Mouse (Mus musculus) brain, embryonic 14.5 days (tissue): ENCODE data around the gene Col23a1. TPM values are rescaled to one million over a fixed set of nuclear protein-coding genes. Genes with fewer than 3 reads are reported as not detected.

ENCODE experiments used
- DNase-seq: peaks from one replicate; pipeline ENCODE4 v3.0.0-alpha.2; 2011; ENCODE audit warnings: low read depth
- CTCF ChIP-seq: fragments of 200-500 bp; IDR thresholded peaks from 2 replicates; pipeline ENCODE4 v1.5.1; 2012; ENCODE audit warnings: inconsistent platforms, mild to moderate bottlenecking, moderate library complexity, borderline replicate concordance; ENCODE audit not compliant: insufficient read depth, insufficient read length; ENCODE audit errors: extremely low read depth
- POLR2A ChIP-seq: fragments of 200-500 bp; IDR thresholded peaks from 2 replicates; pipeline ENCODE4 v1.6.1; 2012; ENCODE audit warnings: mild to moderate bottlenecking, inconsistent platforms, borderline replicate concordance; ENCODE audit not compliant: poor library complexity, insufficient read depth, insufficient read length, severe bottlenecking; ENCODE audit errors: extremely low read depth
- polyA plus RNA-seq: library from polyadenylated mRNA; depleted of rRNA; stranded (reverse); fragments of >200 nt; gene quantifications from 2 replicates; pipeline ENCODE4 v1.2.3, GENCODE M21; 2012

Col23a1 gene
- polyA plus RNA-seq, 1 experiment = 9.2 TPM

- TF ChIP-seq CTCF (no peak), POLR2A (no peak)
- no peak for DNase-seq
Observed at GRCm38 (mm10) chr11:51455501-51455900, 165.8 kb downstream of the Col23a1 start.

- TF ChIP-seq CTCF = no peak
- no peak for TF ChIP-seq POLR2A
- DNase-seq = no peak
Observed at GRCm38 (mm10) chr11:51457624-51458023, 167.9 kb downstream of the Col23a1 start.

- peak; percentile 62 for DNase-seq
- TF ChIP-seq POLR2A = no peak
- no peak for TF ChIP-seq CTCF
Observed at GRCm38 (mm10) chr11:51458649-51459048, 168.9 kb downstream of the Col23a1 start.

- peak; percentile 82 for DNase-seq
- TF ChIP-seq POLR2A = no peak
- TF ChIP-seq CTCF = no peak
Observed at GRCm38 (mm10) chr11:51459569-51460043, 169.9 kb downstream of the Col23a1 start.

GRCm38 (mm10) chr11:51468737-51469136 lies 179.0 kb downstream of the Col23a1 start:
- no peak for DNase-seq
- no peak for TF ChIP-seq POLR2A
- no peak for TF ChIP-seq CTCF

- DNase-seq = no peak
- no peak for TF ChIP-seq CTCF
- TF ChIP-seq POLR2A = no peak
Observed at GRCm38 (mm10) chr11:51469341-51469831, 179.7 kb downstream of the Col23a1 start.

GRCm38 (mm10) chr11:51470383-51471144 lies 180.8 kb downstream of the Col23a1 start:
- no peak for TF ChIP-seq POLR2A
- no peak for TF ChIP-seq CTCF
- DNase-seq = peak; percentile 50

GRCm38 (mm10) chr11:51473686-51474085 lies 184.0 kb downstream of the Col23a1 start:
- TF ChIP-seq CTCF (no peak), POLR2A (no peak)
- DNase-seq = no peak

GRCm38 (mm10) chr11:51476543-51476942 lies 186.8 kb downstream of the Col23a1 start:
- DNase-seq = no peak
- TF ChIP-seq POLR2A (no peak), CTCF (no peak)

GRCm38 (mm10) chr11:51477571-51477970 lies 187.9 kb downstream of the Col23a1 start:
- TF ChIP-seq CTCF = no peak
- TF ChIP-seq POLR2A = no peak
- peak; percentile 46 for DNase-seq

GRCm38 (mm10) chr11:51482251-51482650 lies 192.5 kb downstream of the Col23a1 start:
- TF ChIP-seq CTCF (no peak), POLR2A (no peak)
- DNase-seq = no peak

- no peak for DNase-seq
- no peak for TF ChIP-seq CTCF
- TF ChIP-seq POLR2A = no peak
Observed at GRCm38 (mm10) chr11:51485051-51485521, 195.4 kb downstream of the Col23a1 start.

- TF ChIP-seq POLR2A = no peak
- TF ChIP-seq CTCF = no peak
- DNase-seq = no peak
Observed at GRCm38 (mm10) chr11:51485775-51486464, 196.2 kb downstream of the Col23a1 start.
